Mouse (Mus musculus): ENCODE data around the gene Snrnp70.

GRCm38 (mm10) chr7:45376057-45376456 lies 19.5 kb downstream of the Snrnp70 start:
- TF ChIP-seq CTCF (IDR thresholded peaks at IDR 0.05; ENCODE audit: borderline replicate concordance, extremely low read depth, insufficient read depth, insufficient read length): no peak
- no peak for TF ChIP-seq POLR2A (IDR thresholded peaks at IDR 0.05; ENCODE audit: borderline replicate concordance, extremely low read depth, insufficient read depth, insufficient read length, poor library complexity, severe bottlenecking)
